In genomic region chr10:59220824-59221472, GRCm38 (mm10) we compare ENCODE assay signal across 8 mouse cellular contexts. TPM values are rescaled to one million over a fixed set of nuclear protein-coding genes. Genes with fewer than 3 reads are reported as not detected.
DNase-seq lines count a peak whose midpoint lies in the region; ATAC-seq and TF ChIP-seq lines count a peak whose summit lies in the region.

No protein-coding gene starts in this region.

- no peaks in the 10 kb centered on the region for H3K9me3 ChIP-seq in heart, embryonic 13.5 days
- no peaks in the 10 kb centered on the region for H3K9me3 ChIP-seq in ES-E14 (ENCODE audit: control insufficient read depth, insufficient read depth, low read depth, low read length)
- H3K9me3 ChIP-seq in forebrain, embryonic 12.5 days, result no peaks in the 10 kb centered on the region
- no peaks in the 10 kb centered on the region for H3K9me3 ChIP-seq in liver, embryonic 13.5 days (replicated peaks)
- no peaks in the 10 kb centered on the region for H3K9me3 ChIP-seq in stomach, postnatal 0 days (ENCODE audit: control insufficient read depth, low read length)

- H3K4me2 ChIP-seq in heart, embryonic 13.5 days, result peak overlapping the region; percentile 100
- peak overlapping the region; percentile 100 for H3K4me2 ChIP-seq in forebrain, embryonic 12.5 days
- H3K4me2 ChIP-seq in liver, embryonic 13.5 days, result peak overlapping the region; percentile 87
- peak overlapping the region; percentile 99 for H3K4me2 ChIP-seq in stomach, postnatal 0 days (replicated peaks; ENCODE audit: low read depth)

- H3K9ac ChIP-seq in heart, embryonic 13.5 days, result peak overlapping the region; percentile 93
- H3K9ac ChIP-seq in ES-E14 (ENCODE audit: insufficient read depth, low read depth, low read length, poor library complexity, severe bottlenecking), result peak overlapping the region; percentile 96
- H3K9ac ChIP-seq in forebrain, embryonic 12.5 days, result peak overlapping the region; percentile 88
- H3K9ac ChIP-seq in liver, embryonic 13.5 days, result peak overlapping the region; percentile 69
- peak overlapping the region; percentile 88 for H3K9ac ChIP-seq in stomach, postnatal 0 days (ENCODE audit: low read length)

- DNase-seq in heart, adult 8-10 months (ENCODE audit: low spot score), result no peak
- no peak for DNase-seq in ES-E14 (ENCODE audit: low read depth, low spot score)
- DNase-seq in liver, embryonic 13.5 days, result no peak
- no peak for DNase-seq in stomach, postnatal 0 days (ENCODE audit: low spot score)
- no peak for DNase-seq in natural killer cell, adult 2 months (ENCODE audit: low spot score in 2 of 2)

- peaks cover 7% of the 10 kb centered on the region; the same call in 1 of the 2 replicates for H3K27me3 ChIP-seq in heart, embryonic 13.5 days (replicated peaks)
- peaks cover 3% of the 10 kb centered on the region; the same call in 1 of the 2 replicates for H3K27me3 ChIP-seq in forebrain, embryonic 12.5 days
- peaks cover 56% of the 10 kb centered on the region for H3K27me3 ChIP-seq in liver, embryonic 13.5 days
- no peaks in the 10 kb centered on the region for H3K27me3 ChIP-seq in stomach, postnatal 0 days (ENCODE audit: control insufficient read depth, insufficient read depth, low read length)

- peaks cover 35% of the 10 kb centered on the region for H3K4me1 ChIP-seq in heart, embryonic 13.5 days
- H3K4me1 ChIP-seq in ES-E14 (ENCODE audit: control insufficient read depth in 2 of 2, insufficient read depth in 2 of 2, low read length in 2 of 2, poor library complexity in 1 of 2), result peaks cover 0 to 3% of the 10 kb centered on the region in 2 experiments; a peak in 1 of 4 replicates
- H3K4me1 ChIP-seq in forebrain, embryonic 12.5 days, result peaks cover 32% of the 10 kb centered on the region
- peaks cover 17% of the 10 kb centered on the region for H3K4me1 ChIP-seq in liver, embryonic 13.5 days (replicated peaks)
- peaks cover 4% of the 10 kb centered on the region; the same call in 1 of the 2 replicates for H3K4me1 ChIP-seq in stomach, postnatal 0 days (replicated peaks; ENCODE audit: control insufficient read depth, insufficient read depth)

- H3K4me3 ChIP-seq in heart, embryonic 13.5 days, result peak overlapping the region; percentile 73
- peak overlapping the region; percentile 95 to 99 for H3K4me3 ChIP-seq in ES-E14 (ENCODE audit: insufficient read depth in 1 of 2, low read depth in 1 of 2, low read length in 2 of 2, poor library complexity in 1 of 2, severe bottlenecking in 1 of 2)
- peak overlapping the region; percentile 83 for H3K4me3 ChIP-seq in forebrain, embryonic 12.5 days (replicated peaks)
- peak overlapping the region; percentile 66 for H3K4me3 ChIP-seq in liver, embryonic 13.5 days (replicated peaks)
- peak overlapping the region; percentile 84 for H3K4me3 ChIP-seq in stomach, postnatal 0 days (ENCODE audit: low read depth, low read length)

- peak overlapping the region; percentile 93 for H3K27ac ChIP-seq in heart, embryonic 13.5 days (replicated peaks)
- no peak overlapping the region for H3K27ac ChIP-seq in ES-E14 (ENCODE audit: insufficient read depth, low read depth, low read length, poor library complexity, severe bottlenecking)
- H3K27ac ChIP-seq in forebrain, embryonic 12.5 days, result peak overlapping the region; percentile 98
- H3K27ac ChIP-seq in liver, embryonic 13.5 days, result peak overlapping the region; percentile 71
- H3K27ac ChIP-seq in stomach, postnatal 0 days (replicated peaks), result peak overlapping the region; percentile 91

- no peaks in the 10 kb centered on the region for H3K36me3 ChIP-seq in heart, embryonic 13.5 days
- H3K36me3 ChIP-seq in ES-E14 (ENCODE audit: control insufficient read depth, insufficient read depth, low read length, poor library complexity, severe bottlenecking), result no peaks in the 10 kb centered on the region
- no peaks in the 10 kb centered on the region for H3K36me3 ChIP-seq in forebrain, embryonic 12.5 days (replicated peaks)
- no peaks in the 10 kb centered on the region for H3K36me3 ChIP-seq in liver, embryonic 13.5 days
- H3K36me3 ChIP-seq in stomach, postnatal 0 days (ENCODE audit: control insufficient read depth, insufficient read depth, low read length), result no peaks in the 10 kb centered on the region

- 2% methylated on average over 39 of the region's 39 CpGs for WGBS in heart, embryonic 13.5 days
- 2% methylated on average over 39 of the region's 39 CpGs for WGBS in forebrain, embryonic 12.5 days
- 2% methylated on average over 39 of the region's 39 CpGs for WGBS in liver, embryonic 13.5 days (ENCODE audit: insufficient replicate concordance)
- under 1% methylated on average over 39 of the region's 39 CpGs for WGBS in stomach, postnatal 0 days

- no peak for TF ChIP-seq CTCF in stomach, postnatal 0 days (IDR thresholded peaks at IDR 0.05; ENCODE audit: low read depth)

- no peak for TF ChIP-seq EP300 in stomach, postnatal 0 days (optimal IDR thresholded peaks at IDR 0.05)

- no peak for ATAC-seq in heart, embryonic 13.5 days (ENCODE audit: extremely low read depth, insufficient number of reproducible peaks, low FRiP score, low TSS enrichment)
- no peak for ATAC-seq in forebrain, embryonic 12.5 days (ENCODE audit: low FRiP score)
- ATAC-seq in liver, embryonic 13.5 days (ENCODE audit: low read depth), result peak; percentile 54; the same call in 1 of the 2 replicates
- no peak; the same call in 1 of the 2 replicates for ATAC-seq in stomach, postnatal 0 days (ENCODE audit: low FRiP score, low TSS enrichment)
- no peak for ATAC-seq in CD4-positive, CD25-positive, alpha-beta regulatory T cell, adult 4 months

- in situ Hi-C loops in ES-E14 (cut with MboI; ENCODE audit: low sequenced_read_pairs in 2 of 2, unreplicated experiment in 2 of 2), result no loop called here

TF ChIP-seq in ES-E14, 5 proteins besides CTCF, POLR2A, EP300 and RAD21:
- TF ChIP-seq MAFK (IDR thresholded peaks at IDR 0.05; ENCODE audit: insufficient read depth, low read depth, low read length), result no peak
- TF ChIP-seq ZNF384 (IDR thresholded peaks at IDR 0.05; ENCODE audit: low read depth, low read length), result peak; percentile 76
- TF ChIP-seq ZC3H11A (IDR thresholded peaks at IDR 0.05; ENCODE audit: borderline replicate concordance, low read depth, low read length), result no peak
TF ChIP-seq in ES-E14: peak in this region for 1.

RNA-seq across cellular contexts. Expression of gene Sept10, which starts 0.7 kb away (rescaled TPM):
- 36.1 and 36.5 TPM in 2 replicates for polyA plus RNA-seq in heart, embryonic 13.5 days (2015; fragmentation: Nextera tagmentation; extraction: Ambion mirVana)
- 10 to 100 TPM; 14.4 to 20.6 (median 18.7) TPM for total RNA-seq in heart, adult 8-10 months (2022)
- total RNA-seq in ES-E14 (2012; rRNA removed), result 15.1 and 16.8 TPM in 2 replicates
- 30.0 and 30.4 TPM in 2 replicates for polyA plus RNA-seq in forebrain, embryonic 12.5 days (2016; fragmentation: Nextera tagmentation; extraction: Ambion mirVana)
- 11.5 and 14.3 TPM in 2 replicates for polyA plus RNA-seq in liver, embryonic 13.5 days (2015; fragmentation: Nextera tagmentation; extraction: Ambion mirVana)
- polyA plus RNA-seq in stomach, postnatal 0 days (2015; fragmentation: Nextera tagmentation; extraction: Ambion mirVana), result 23.6 and 25.2 TPM in 2 replicates
- polyA plus RNA-seq in CD4-positive, CD25-positive, alpha-beta regulatory T cell, adult 4 months (2017; shearing (Covaris generic)), result 1 to 10 TPM; 1.1 to 1.7 TPM

RNA-seq across cellular contexts. Expression of gene Sowahc, which starts 0.8 kb away (rescaled TPM):
- 2.6 and 2.7 TPM in 2 replicates for polyA plus RNA-seq in heart, embryonic 13.5 days (2015; fragmentation: Nextera tagmentation; extraction: Ambion mirVana)
- 1 to 10 TPM; 1.0 to 1.5 (median 1.4) TPM for total RNA-seq in heart, adult 8-10 months (2022)
- 6.3 and 7.9 TPM in 2 replicates for total RNA-seq in ES-E14 (2012; rRNA removed)
- 19.3 and 19.7 TPM in 2 replicates for polyA plus RNA-seq in forebrain, embryonic 12.5 days (2016; fragmentation: Nextera tagmentation; extraction: Ambion mirVana)
- 1.5 and 2.1 TPM in 2 replicates for polyA plus RNA-seq in liver, embryonic 13.5 days (2015; fragmentation: Nextera tagmentation; extraction: Ambion mirVana)
- 9.5 and 10.2 TPM in 2 replicates for polyA plus RNA-seq in stomach, postnatal 0 days (2015; fragmentation: Nextera tagmentation; extraction: Ambion mirVana)
- polyA plus RNA-seq in CD4-positive, CD25-positive, alpha-beta regulatory T cell, adult 4 months (2017; shearing (Covaris generic)), result under 1 TPM; 0.25 to 0.74 TPM
